Mouse (Mus musculus) bone marrow, adult 2 months (tissue): ENCODE results near the gene Fbxl5. TPM values are rescaled to one million over a fixed set of nuclear protein-coding genes. Genes with fewer than 3 reads are reported as not detected.

Experiments
- H3K27ac ChIP-seq: fragments of 200-500 bp; 2 replicates; pipeline ENCODE4 v1.5.1; 2012; ENCODE audit warnings: low read depth, mild to moderate bottlenecking, control low read depth, inconsistent platforms, low read length; ENCODE audit not compliant: control insufficient read depth, poor library complexity, insufficient read depth
- H3K4me1 ChIP-seq: fragments of 200-500 bp; 2 replicates; pipeline ENCODE4 v1.6.1; 2011; ENCODE audit warnings: low read length; ENCODE audit not compliant: control insufficient read depth, insufficient read depth
- H3K4me3 ChIP-seq: fragments of 200-500 bp; replicated peaks from 2 replicates; pipeline ENCODE3; 2011; ENCODE audit warnings: mild to moderate bottlenecking, low read depth, low read length, control low read depth; ENCODE audit not compliant: control insufficient read depth
- CTCF ChIP-seq: fragments of 200-500 bp; IDR thresholded peaks from 2 replicates; pipeline ENCODE4 v1.5.1; 2011; ENCODE audit warnings: low read length, control low read depth; ENCODE audit not compliant: control insufficient read depth, insufficient read depth
- POLR2A ChIP-seq: fragments of 200-500 bp; IDR thresholded peaks from 2 replicates; pipeline ENCODE4 v1.6.1; 2011; ENCODE audit warnings: low read depth, mild to moderate bottlenecking, control low read depth, low read length, borderline replicate concordance; ENCODE audit not compliant: control insufficient read depth
- WGBS: fragments of 180-500 bp; shearing (Covaris S2); methylation state at CpG from one replicate; pipeline ENCODE4 v1.1.7; 2018; 5-methylcytosine and 5-hydroxymethylcytosine counted together
- polyA plus RNA-seq: library from polyadenylated mRNA; stranded (reverse); fragments of >200 nt; gene quantifications from 2 replicates; pipeline ENCODE4 v1.2.4, GENCODE M21; 2011; ENCODE audit warnings: low replicate concordance; ENCODE audit not compliant: missing spikeins, insufficient read depth, insufficient read length

Fbxl5 gene
- polyA plus RNA-seq, 1 experiment: 22.8 TPM

GRCm38 (mm10) chr5:43786607-43787006 is 34.8 kb downstream of the Fbxl5 start:
- H3K27ac ChIP-seq: no peak overlapping the region; the same call in 1 of the 2 replicates
- no peak overlapping the region for H3K4me3 ChIP-seq
- WGBS: 62% methylated on average over 4 of the region's 4 CpGs
- no peak for TF ChIP-seq POLR2A
- TF ChIP-seq CTCF: no peak
- peaks cover 3% of the 10 kb centered on the region; the same call in 1 of the 2 replicates for H3K4me1 ChIP-seq

GRCm38 (mm10) chr5:43783996-43784395 is 37.4 kb downstream of the Fbxl5 start:
- Histone ChIP-seq H3K4me1 (peaks cover 3% of the 10 kb centered on the region; the same call in 1 of the 2 replicates), H3K27ac (no peak overlapping the region), H3K4me3 (no peak overlapping the region)
- TF ChIP-seq CTCF: no peak
- no peak for TF ChIP-seq POLR2A
- WGBS: 78% methylated on average over 2 of the region's 2 CpGs

DNA sequence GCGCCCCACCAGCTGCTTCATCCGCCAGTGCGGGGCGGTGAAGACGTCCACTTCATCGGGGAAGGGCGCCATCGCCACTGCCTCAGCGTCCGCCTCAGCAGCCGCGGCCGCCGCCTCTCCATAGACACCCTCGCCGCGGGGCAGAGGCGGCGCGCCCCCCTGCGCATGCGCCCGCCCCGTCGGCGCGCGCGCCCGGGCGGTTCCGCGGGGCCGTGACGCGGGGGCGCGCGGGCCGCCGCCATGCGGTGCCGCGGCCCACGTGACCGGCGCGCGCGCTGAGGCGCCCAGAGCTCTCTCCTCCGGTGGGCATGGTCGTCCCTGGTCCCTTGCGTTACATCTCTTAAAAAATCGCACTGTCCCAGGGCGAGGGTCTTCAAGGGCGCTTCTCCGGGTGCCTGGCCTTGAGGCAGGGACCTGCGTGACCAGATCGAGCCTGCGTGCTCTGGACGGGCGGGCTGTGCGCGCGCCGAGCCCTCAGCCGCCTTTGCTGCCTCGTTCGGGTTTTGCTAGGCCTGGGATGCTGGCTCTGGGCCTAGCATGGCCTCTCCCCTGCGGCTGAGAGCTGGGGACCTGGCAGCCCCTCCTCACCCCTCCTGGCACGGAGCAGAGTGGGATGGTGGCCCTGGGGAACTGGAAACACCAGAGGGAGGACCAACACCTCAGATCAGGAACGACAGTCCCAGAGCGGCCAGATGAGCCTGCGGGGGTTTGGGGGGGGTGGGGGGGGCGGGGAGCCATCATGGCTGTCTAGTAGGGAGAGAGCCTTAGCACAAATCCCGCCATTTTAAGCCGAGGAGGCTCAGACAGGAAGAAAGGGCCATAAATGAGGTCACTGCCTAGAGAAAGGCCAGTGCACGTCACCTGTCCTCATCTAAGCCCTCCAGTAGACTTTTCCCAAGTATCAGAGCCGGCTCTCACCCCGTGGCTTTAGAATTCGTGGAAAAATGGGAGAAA is 39.2 kb downstream of the Fbxl5 start:
- Histone ChIP-seq H3K4me3 (peak overlapping the region; percentile 95), H3K27ac (peak overlapping the region; percentile 92), H3K4me1 (peaks cover 2% of the 10 kb centered on the region; the same call in 1 of the 2 replicates)
- WGBS: 5% methylated on average over 82 of the region's 82 CpGs
- peak; percentile 70; the same call in 1 of the 2 replicates for TF ChIP-seq POLR2A
- no peak for TF ChIP-seq CTCF

- no peak for TF ChIP-seq POLR2A
- no peak for TF ChIP-seq CTCF
- no peaks in the 10 kb centered on the region; the same call in 1 of the 2 replicates for H3K4me1 ChIP-seq
- WGBS: under 1% methylated on average over 61 of the region's 61 CpGs
- peak overlapping the region; percentile 92 for H3K27ac ChIP-seq
- peak overlapping the region; percentile 76 for H3K4me3 ChIP-seq
Measured at GRCm38 (mm10) chr5:43781423-43781976, 39.9 kb downstream of the Fbxl5 start.

GRCm38 (mm10) chr5:43778583-43778982 is 42.9 kb downstream of the Fbxl5 start:
- WGBS: 63% methylated on average over 3 of the region's 3 CpGs
- TF ChIP-seq POLR2A (no peak), CTCF (no peak)
- H3K4me1 ChIP-seq: no peaks in the 10 kb centered on the region; the same call in 1 of the 2 replicates
- no peak overlapping the region for H3K27ac ChIP-seq
- no peak overlapping the region for H3K4me3 ChIP-seq

GRCm38 (mm10) chr5:43776993-43777392 is 44.4 kb downstream of the Fbxl5 start:
- WGBS: 51% methylated on average over 1 of the region's 1 CpGs
- no peak overlapping the region for H3K27ac ChIP-seq
- H3K4me1 ChIP-seq: no peaks in the 10 kb centered on the region; the same call in 1 of the 2 replicates
- no peak for TF ChIP-seq POLR2A
- TF ChIP-seq CTCF: no peak
- no peak overlapping the region for H3K4me3 ChIP-seq

DNA sequence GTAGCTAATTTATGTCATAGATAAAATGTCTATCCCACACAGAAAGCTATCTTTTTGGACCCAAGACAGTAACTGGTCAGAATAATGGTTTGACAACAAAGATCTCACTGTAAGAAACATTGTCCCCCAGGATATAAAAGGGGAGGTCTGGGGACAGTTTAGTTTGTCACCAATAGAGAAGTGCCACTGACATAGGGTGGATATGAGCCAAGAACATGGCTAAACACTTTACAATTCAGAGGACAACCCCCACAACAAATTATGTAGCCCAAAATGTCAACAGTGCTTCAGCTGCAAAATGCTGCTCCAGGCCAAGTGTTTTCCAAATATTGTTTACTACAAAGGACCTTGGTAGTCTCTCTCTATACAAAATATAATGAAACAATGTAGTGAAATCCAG is 45.0 kb downstream of the Fbxl5 start:
- TF ChIP-seq CTCF (no peak), POLR2A (no peak)
- Histone ChIP-seq H3K4me3 (no peak overlapping the region), H3K4me1 (no peaks in the 10 kb centered on the region; the same call in 1 of the 2 replicates), H3K27ac (no peak overlapping the region)

DNA sequence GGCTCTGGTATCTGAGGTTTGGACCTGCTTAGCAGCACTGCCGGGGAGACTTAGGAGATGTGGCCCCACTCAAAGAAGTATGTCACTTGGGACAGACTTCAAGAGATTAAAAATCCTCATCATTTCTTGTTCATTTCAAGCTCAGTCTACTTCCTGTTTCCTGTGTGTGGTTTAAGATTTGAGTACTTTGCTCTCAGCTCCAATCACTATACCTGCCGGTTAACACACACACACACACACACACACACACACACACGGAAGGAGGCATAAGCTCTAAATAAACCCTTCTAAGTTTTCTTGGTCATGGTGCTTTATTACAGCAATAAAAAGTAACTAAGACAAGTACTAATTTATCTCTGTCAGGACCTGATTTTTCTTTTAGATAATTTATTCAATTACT is 49.9 kb downstream of the Fbxl5 start:
- peaks cover 2% of the 10 kb centered on the region; the same call in 1 of the 2 replicates for H3K4me1 ChIP-seq
- H3K27ac ChIP-seq: no peak overlapping the region
- TF ChIP-seq POLR2A: no peak
- TF ChIP-seq CTCF: no peak
- 45% methylated on average over 3 of the region's 3 CpGs for WGBS
- H3K4me3 ChIP-seq: no peak overlapping the region
